ENCODE assay signal across 33 mouse cellular contexts in the genomic region with DNA sequence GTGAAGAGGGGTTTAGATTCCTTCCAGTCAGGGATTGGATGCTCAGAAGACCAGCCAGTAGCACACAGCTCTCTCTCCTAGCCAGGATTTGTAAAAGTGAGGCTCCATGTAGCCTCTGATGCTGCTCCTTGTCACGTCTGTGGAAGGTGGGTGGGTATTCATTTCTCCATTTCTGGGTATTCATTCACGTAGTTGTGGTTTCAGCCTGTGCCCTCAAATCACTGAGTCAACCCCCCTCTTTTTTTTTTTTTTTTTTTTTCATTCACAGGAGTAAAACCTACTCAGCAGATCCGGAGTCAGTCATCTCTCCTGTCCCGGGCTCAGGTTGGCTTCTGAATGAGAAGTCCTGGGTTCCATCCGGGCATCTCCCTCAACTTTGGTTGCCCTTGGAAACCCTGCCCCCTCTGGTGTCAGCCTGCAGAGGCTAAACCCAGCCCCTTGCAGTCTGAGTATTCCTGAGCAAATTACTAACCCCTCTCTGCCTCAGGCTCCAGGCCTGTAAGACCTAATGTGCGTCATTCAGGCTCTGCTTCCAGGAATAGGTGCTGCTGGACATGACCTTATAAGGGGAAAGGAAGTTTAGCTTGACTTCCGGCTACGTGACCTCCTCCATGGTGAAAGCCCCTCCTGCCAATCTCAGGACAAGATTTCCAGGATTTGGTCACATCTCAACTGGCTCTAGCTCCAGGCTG. TPM values are rescaled to one million over a fixed set of nuclear protein-coding genes. Genes with fewer than 3 reads are reported as not detected.
DNase-seq lines count a peak whose midpoint lies in the region; ATAC-seq and TF ChIP-seq lines count a peak whose summit lies in the region.
"Had no signal": no experiment of that assay in that cellular context is flagged by ENCODE, and none has a peak within 500 bp of the region (broad histone marks: within the 10 kb centered on the region; RNA-seq: fewer than 3 reads in every experiment).

No protein-coding gene starts in this region.

- no peaks in the 10 kb centered on the region for H3K36me3 ChIP-seq in heart, postnatal 0 days (replicated peaks; ENCODE audit: control insufficient read depth, insufficient read depth, low read length)
- no peaks in the 10 kb centered on the region for H3K36me3 ChIP-seq in ES-Bruce4 (ENCODE audit: control insufficient read depth, insufficient read depth, low read length, poor library complexity, severe bottlenecking)
- H3K36me3 ChIP-seq: embryonic facial prominence, embryonic 15.5 days; forebrain, embryonic 12.5 days; intestine, embryonic 15.5 days; limb, embryonic 10.5 days; limb, embryonic 15.5 days; lung, embryonic 15.5 days; midbrain, embryonic 12.5 days; neural tube, embryonic 13.5 days had no signal

- H3K4me2 ChIP-seq in heart, postnatal 0 days (ENCODE audit: low read depth, low read length), result no peak overlapping the region
- H3K4me2 ChIP-seq: embryonic facial prominence, embryonic 15.5 days; forebrain, embryonic 12.5 days; intestine, embryonic 15.5 days; limb, embryonic 15.5 days; lung, embryonic 15.5 days; midbrain, embryonic 12.5 days; neural tube, embryonic 13.5 days had no signal

- H3K4me3 ChIP-seq in heart, postnatal 0 days (ENCODE audit: low read depth, low read length), result no peak overlapping the region
- no peak overlapping the region for H3K4me3 ChIP-seq in ES-Bruce4 (ENCODE audit: low read depth, low read length)
- no peak overlapping the region for H3K4me3 ChIP-seq in lung, adult 2 months (replicated peaks; ENCODE audit: extremely low read depth, low read depth, low read length)
- H3K4me3 ChIP-seq: embryonic facial prominence, embryonic 15.5 days; forebrain, embryonic 12.5 days; intestine, embryonic 15.5 days; limb, embryonic 10.5 days; limb, embryonic 15.5 days; lung, embryonic 15.5 days; megakaryocyte, embryonic 14.5 days; midbrain, embryonic 12.5 days; neural tube, embryonic 13.5 days had no signal

- TF ChIP-seq POLR2A in ES-Bruce4 (IDR thresholded peaks at IDR 0.05; ENCODE audit: insufficient read depth, low read length), result no peak
- TF ChIP-seq POLR2A in lung, adult 2 months (IDR thresholded peaks at IDR 0.05; ENCODE audit: borderline replicate concordance, extremely low read depth, low read depth, low read length), result no peak

- WGBS in heart, postnatal 0 days, result 46% methylated on average over 8 of the region's 8 CpGs
- 60% methylated on average over 8 of the region's 8 CpGs for WGBS in lung, adult 2 months

- no peak overlapping the region for H3K9ac ChIP-seq in heart, postnatal 0 days (replicated peaks; ENCODE audit: low read depth, low read length)
- no peak overlapping the region for H3K9ac ChIP-seq in ES-Bruce4 (ENCODE audit: low read depth, poor library complexity, severe bottlenecking)
- H3K9ac ChIP-seq: embryonic facial prominence, embryonic 15.5 days; forebrain, embryonic 12.5 days; forebrain, postnatal 0 days; intestine, embryonic 15.5 days; limb, embryonic 15.5 days; liver, embryonic 14.5 days; lung, embryonic 15.5 days; midbrain, embryonic 12.5 days; neural tube, embryonic 13.5 days had no signal

- no peaks in the 10 kb centered on the region for H3K9me3 ChIP-seq in heart, postnatal 0 days (replicated peaks; ENCODE audit: control insufficient read depth, low read length)
- H3K9me3 ChIP-seq in ES-Bruce4 (replicated peaks; ENCODE audit: control insufficient read depth, insufficient read depth, low read length, poor library complexity, severe bottlenecking), result no peaks in the 10 kb centered on the region
- H3K9me3 ChIP-seq: embryonic facial prominence, embryonic 15.5 days; forebrain, embryonic 12.5 days; intestine, embryonic 15.5 days; limb, embryonic 10.5 days; limb, embryonic 15.5 days; lung, embryonic 15.5 days; midbrain, embryonic 12.5 days; neural tube, embryonic 13.5 days had no signal

- peaks cover 7% of the 10 kb centered on the region for H3K4me1 ChIP-seq in heart, postnatal 0 days (ENCODE audit: control insufficient read depth, insufficient read depth)
- peaks cover 4% of the 10 kb centered on the region for H3K4me1 ChIP-seq in ES-Bruce4 (ENCODE audit: control insufficient read depth, insufficient read depth, low read length)
- peaks cover 9% of the 10 kb centered on the region; the same call in 1 of the 2 replicates for H3K4me1 ChIP-seq in lung, adult 2 months (ENCODE audit: control insufficient read depth, insufficient read depth, low read length)

- H3K27ac ChIP-seq in heart, postnatal 0 days (ENCODE audit: low read depth), result peak overlapping the region; percentile 65
- no peak overlapping the region for H3K27ac ChIP-seq in ES-Bruce4 (ENCODE audit: insufficient read depth, low read length)
- H3K27ac ChIP-seq: embryonic facial prominence, embryonic 15.5 days; forebrain, embryonic 12.5 days; intestine, embryonic 15.5 days; kidney, postnatal 0 days; limb, embryonic 10.5 days; limb, embryonic 15.5 days; liver, embryonic 14.5 days; lung, embryonic 15.5 days; midbrain, embryonic 12.5 days; neural tube, embryonic 13.5 days; stomach, postnatal 0 days had no signal

- 0 out of 2 replicates have a peak, but pooled peaks have one; percentile 1 for TF ChIP-seq CTCF in heart, postnatal 0 days (IDR thresholded peaks at IDR 0.05; ENCODE audit: low read depth)
- TF ChIP-seq CTCF in ES-Bruce4 (IDR thresholded peaks at IDR 0.05; ENCODE audit: low read depth, low read length), result no peak
- no peak for TF ChIP-seq CTCF in lung, adult 2 months (IDR thresholded peaks at IDR 0.05; ENCODE audit: insufficient read depth, low read length)

- no peaks in the 10 kb centered on the region for H3K27me3 ChIP-seq in heart, postnatal 0 days (ENCODE audit: control insufficient read depth, insufficient read depth, low read length)
- no peaks in the 10 kb centered on the region for H3K27me3 ChIP-seq in ES-Bruce4 (ENCODE audit: control insufficient read depth, insufficient read depth, low read length, poor library complexity, severe bottlenecking)
- H3K27me3 ChIP-seq: embryonic facial prominence, embryonic 15.5 days; forebrain, embryonic 12.5 days; intestine, embryonic 15.5 days; limb, embryonic 15.5 days; lung, embryonic 15.5 days; midbrain, embryonic 12.5 days; neural tube, embryonic 13.5 days had no signal

- no peak for TF ChIP-seq EP300 in heart, postnatal 0 days (IDR thresholded peaks at IDR 0.05; ENCODE audit: low read depth)
- 0 out of 2 replicates have a peak, but pooled peaks have one; percentile 25 for TF ChIP-seq EP300 in ES-Bruce4 (IDR thresholded peaks at IDR 0.05; ENCODE audit: insufficient read depth, low read depth, low read length)

- DNase-seq in heart, postnatal 0 days (ENCODE audit: low spot score), result no peak
- DNase-seq in heart, postnatal 4 days, result no peak
- DNase-seq in 3T3-L1 (ENCODE audit: low read depth, low spot score), result peak; percentile 52
- DNase-seq in induced T-regulatory cell, adult 2 months (ENCODE audit: low read depth), result peak; percentile 90
- DNase-seq in lung, adult 2 months, result no peak
- DNase-seq: adrenal gland, postnatal 14 days; cerebellum, adult 11 months; cerebellum, postnatal 10 days; forebrain, postnatal 0 days; gastrocnemius, postnatal 10 days; heart, postnatal 14 days; kidney, adult 8-10 months; kidney, postnatal 4 days; layer of hippocampus, postnatal 36 days; lung, postnatal 4 days; right cerebral cortex, postnatal 4 days had no signal

- ATAC-seq in heart, postnatal 0 days (ENCODE audit: insufficient read depth, low read depth), result no peak
- ATAC-seq: forebrain, postnatal 0 days; hindbrain, embryonic 16.5 days; intestine, embryonic 15.5 days had no signal

RNA-seq across cellular contexts. Expression of a gene that starts 3.1 kb away (rescaled TPM):
- total RNA-seq in heart, postnatal 0 days (2014; rRNA removed; ENCODE audit: low replicate concordance), result 2.0 and 3.5 TPM in 2 replicates
- polyA plus RNA-seq in heart, postnatal 0 days (2015; fragmentation: Nextera tagmentation; extraction: Ambion mirVana), result 0.36 and 0.53 TPM in 2 replicates
- total RNA-seq in heart, postnatal 4 days (2021), result under 1 TPM in 1 of 2 experiments, not detected in 1; 0.25 TPM
- polyA plus RNA-seq in ES-Bruce4 (2011; ENCODE audit: insufficient read depth, insufficient read length, low read depth, missing spikeins), result 1.1 and 1.6 TPM in 2 replicates
- polyA plus RNA-seq in lung, adult 2 months (2012; rRNA removed), result 0.54 and 1.0 TPM in 2 replicates
- total RNA-seq: common myeloid progenitor, adult 5-6 weeks; granulocyte monocyte progenitor cell, adult 5-6 weeks had no signal
- polyA plus RNA-seq: hindbrain, embryonic 11.5 days had no signal

RNA-seq across cellular contexts. Expression of a gene that starts 3.2 kb away (rescaled TPM):
- total RNA-seq in heart, postnatal 0 days (2014; rRNA removed; ENCODE audit: low replicate concordance), result 120 and 152 TPM in 2 replicates
- 322 and 333 TPM in 2 replicates for polyA plus RNA-seq in heart, postnatal 0 days (2015; fragmentation: Nextera tagmentation; extraction: Ambion mirVana)
- 100 to 1,000 TPM; 187 to 190 TPM for total RNA-seq in heart, postnatal 4 days (2021)
- polyA plus RNA-seq in ES-Bruce4 (2011; ENCODE audit: insufficient read depth, insufficient read length, low read depth, missing spikeins), result 210 and 215 TPM in 2 replicates
- 80.9 and 112 TPM in 2 replicates for polyA plus RNA-seq in lung, adult 2 months (2012; rRNA removed)

Comparison
In these comparisons a context has a peak if more than half of its experiments do, and no peak if none do; other contexts are left out.
1. DNase-seq: peak in 3T3-L1 (single experiment) and induced T-regulatory cell, adult 2 months (single experiment); none in heart, postnatal 0 days (single experiment), heart, postnatal 4 days (single experiment) and lung, adult 2 months (single experiment).